Mouse (Mus musculus): ENCODE measurements at regions not wholly inside any gene's neighbourhood (a gene's known extent, or its start where the extent isn't known, plus 50 kb on each side); places are given as distances from the start of the nearest gene placed in this dataset.

DNA sequence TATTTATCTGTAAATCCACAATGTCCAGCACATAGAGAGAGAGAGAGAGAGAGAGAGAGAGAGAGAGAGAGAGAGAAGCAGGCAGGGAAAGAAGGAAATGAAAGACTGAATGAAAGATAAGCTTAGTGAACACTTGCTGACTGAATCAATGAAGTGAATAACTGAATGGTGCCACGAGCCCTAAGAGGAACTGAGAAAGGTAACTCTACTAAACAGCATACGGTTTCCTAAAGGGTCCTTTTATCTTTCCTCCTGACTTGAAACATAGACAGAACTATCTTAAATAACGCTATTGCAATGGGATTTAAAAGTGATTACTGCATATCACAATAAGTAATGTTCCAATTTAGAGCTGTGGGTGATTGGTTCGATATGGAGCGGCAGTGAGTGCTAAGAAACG is 121.0 kb downstream of the Rbm26 start:
- Histone ChIP-seq H3K9me3 (ENCODE audit: control insufficient read depth, low read length) (no peaks in the 10 kb centered on the region), H3K9ac (ENCODE audit: low read depth, low read length) (no peak overlapping the region), H3K4me2 (replicated peaks; ENCODE audit: low read depth, low read length) (no peak overlapping the region), H3K4me1 (replicated peaks; ENCODE audit: control insufficient read depth, insufficient read depth, low read length) (no peaks in the 10 kb centered on the region), H3K27ac (ENCODE audit: low read depth, low read length) (no peak overlapping the region), H3K36me3 (ENCODE audit: control insufficient read depth, insufficient read depth, low read length) (no peaks in the 10 kb centered on the region), H3K27me3 (ENCODE audit: control insufficient read depth, insufficient read depth, low read length) (no peaks in the 10 kb centered on the region), H3K4me3 (ENCODE audit: low read depth, low read length) (no peak overlapping the region)
- no peak for ATAC-seq (ENCODE audit: low FRiP score)
- no peak for DNase-seq (ENCODE audit: low spot score)
- 80% methylated on average over 6 of the region's 6 CpGs for WGBS

DNA sequence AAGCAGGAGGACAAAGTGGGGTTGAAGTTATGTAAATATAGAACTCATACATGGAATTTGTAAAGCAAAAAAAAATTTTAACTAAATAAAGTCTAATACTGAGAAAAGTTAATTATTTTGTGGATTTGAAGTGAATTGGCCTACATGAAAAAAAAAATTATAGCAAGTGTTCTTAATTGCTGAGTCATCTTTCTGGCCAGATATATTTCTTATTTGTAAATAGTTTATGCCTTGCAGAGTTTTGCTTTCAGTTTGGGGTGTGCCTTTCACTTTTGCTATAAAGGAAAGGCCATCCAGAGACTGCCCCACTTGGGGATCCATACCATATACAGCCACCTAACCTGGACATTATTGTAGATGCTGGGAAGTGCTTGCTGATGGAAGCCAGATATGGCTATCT is 138.3 kb downstream of the Rbm26 start:
- no peak overlapping the region for H3K9ac ChIP-seq (ENCODE audit: low read depth, low read length)
- H3K36me3 ChIP-seq (ENCODE audit: control insufficient read depth, insufficient read depth, low read length), result no peaks in the 10 kb centered on the region
- no peak overlapping the region for H3K4me2 ChIP-seq (replicated peaks; ENCODE audit: low read depth, low read length)
- no peaks in the 10 kb centered on the region for H3K4me1 ChIP-seq (replicated peaks; ENCODE audit: control insufficient read depth, insufficient read depth, low read length)
- H3K27ac ChIP-seq (ENCODE audit: low read depth, low read length), result no peak overlapping the region
- DNase-seq (ENCODE audit: low spot score) (no peak), ATAC-seq (ENCODE audit: low FRiP score) (no peak)
- no peaks in the 10 kb centered on the region for H3K9me3 ChIP-seq (ENCODE audit: control insufficient read depth, low read length)
- H3K4me3 ChIP-seq (ENCODE audit: low read depth, low read length), result no peak overlapping the region
- no peaks in the 10 kb centered on the region for H3K27me3 ChIP-seq (ENCODE audit: control insufficient read depth, insufficient read depth, low read length)

DNA sequence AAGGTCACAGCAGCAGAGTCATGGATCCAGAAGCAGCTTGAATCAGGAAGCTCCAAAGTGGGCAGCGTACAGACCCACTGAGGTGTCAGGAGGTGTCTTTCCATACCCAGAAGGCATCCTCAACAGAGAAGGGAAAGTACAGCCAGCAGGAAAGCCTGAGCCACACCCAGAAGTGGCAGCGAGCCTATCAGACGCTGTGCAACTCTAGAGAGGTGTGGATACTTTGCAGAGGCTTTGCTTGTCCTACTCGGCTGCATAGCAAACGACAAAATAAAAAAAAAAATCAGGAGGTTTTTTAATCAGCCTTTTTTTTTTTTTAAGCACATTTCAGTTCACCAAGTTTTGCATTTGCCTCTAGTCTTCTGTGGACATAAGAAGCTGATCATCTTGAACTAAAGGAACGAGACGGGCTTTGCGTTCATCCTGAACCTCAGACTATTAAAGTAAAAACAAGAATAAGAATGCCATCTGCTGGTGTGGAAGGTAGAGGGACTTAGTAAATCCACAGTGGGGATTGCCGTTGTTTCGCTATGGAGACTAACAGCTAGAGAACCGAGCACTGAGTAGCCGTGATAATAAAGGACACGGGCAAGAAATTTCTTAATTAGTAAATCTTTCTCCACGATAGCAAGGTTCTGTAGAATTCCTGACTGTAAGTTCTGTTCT is 142.3 kb downstream of the Rbm26 start:
- Histone ChIP-seq H3K9ac (ENCODE audit: low read depth, low read length) (no peak overlapping the region), H3K36me3 (ENCODE audit: control insufficient read depth, insufficient read depth, low read length) (no peaks in the 10 kb centered on the region), H3K27me3 (ENCODE audit: control insufficient read depth, insufficient read depth, low read length) (no peaks in the 10 kb centered on the region), H3K4me3 (ENCODE audit: low read depth, low read length) (no peak overlapping the region), H3K4me1 (replicated peaks; ENCODE audit: control insufficient read depth, insufficient read depth, low read length) (no peaks in the 10 kb centered on the region), H3K9me3 (ENCODE audit: control insufficient read depth, low read length) (no peaks in the 10 kb centered on the region), H3K27ac (ENCODE audit: low read depth, low read length) (no peak overlapping the region), H3K4me2 (replicated peaks; ENCODE audit: low read depth, low read length) (no peak overlapping the region)
- no peak for DNase-seq (ENCODE audit: low spot score)
- WGBS, result 48% methylated on average over 14 of the region's 14 CpGs
- no peak for ATAC-seq (ENCODE audit: low FRiP score)

DNA sequence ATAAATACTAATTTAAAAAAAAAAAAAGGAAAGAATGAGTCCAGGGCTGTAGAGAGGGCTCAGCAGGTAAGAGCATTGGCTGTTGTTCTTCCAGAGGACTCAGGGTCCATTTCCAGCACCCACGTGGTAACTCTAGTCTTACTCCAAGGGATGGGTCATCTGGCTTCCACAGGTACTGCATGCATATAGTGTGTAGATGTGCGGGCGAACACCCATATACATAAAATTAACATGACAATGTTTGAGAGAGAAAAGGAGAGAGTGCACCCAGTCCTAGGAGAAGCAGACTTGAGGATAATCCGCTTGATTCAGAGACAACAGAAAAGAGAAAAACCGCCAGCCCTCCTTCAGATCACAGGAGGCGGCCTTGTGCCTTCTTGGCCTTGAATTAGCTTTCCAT is 157.2 kb downstream of the Rbm26 start:
- H3K27ac ChIP-seq (ENCODE audit: low read depth, low read length), result no peak overlapping the region

DNA sequence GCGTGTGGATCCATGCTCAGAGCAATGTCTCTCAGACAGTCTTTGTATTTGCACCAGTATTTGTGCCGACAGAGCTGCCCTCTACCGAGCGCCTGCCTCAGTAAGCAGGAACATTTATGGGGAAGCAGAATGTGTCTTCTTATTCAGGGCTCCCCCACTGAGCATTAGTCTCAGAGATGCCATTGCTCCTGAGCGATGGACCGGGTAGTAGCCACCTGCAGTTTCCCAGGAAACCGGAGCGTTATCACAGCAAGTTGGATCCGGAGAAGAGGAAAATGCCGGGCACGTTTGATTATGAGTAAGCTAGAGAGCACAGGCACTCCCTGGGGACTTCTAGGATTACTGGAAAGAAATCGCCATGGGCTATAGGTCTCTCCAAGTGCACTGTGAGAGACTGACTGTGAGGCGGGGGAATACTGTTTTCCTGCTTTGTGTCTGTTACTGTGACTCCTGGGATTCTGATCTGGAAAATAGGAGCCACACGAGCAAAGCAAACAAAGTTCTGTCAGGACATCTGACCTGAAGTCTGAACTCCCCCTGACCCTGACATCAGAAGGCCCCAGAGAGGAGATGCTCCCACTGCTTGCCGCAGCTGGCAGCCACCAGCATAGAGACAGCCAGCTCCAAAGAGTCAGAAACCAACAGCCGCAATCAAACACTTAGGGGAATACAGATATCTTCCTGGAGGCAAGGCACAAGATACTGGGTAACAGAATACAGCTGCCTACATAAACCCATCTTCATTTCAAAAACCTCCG is 160.9 kb downstream of the Rbm26 start:
- H3K9ac ChIP-seq (ENCODE audit: low read depth, low read length), result no peak overlapping the region
- peak; percentile 38 for DNase-seq (ENCODE audit: low spot score)
- peak; percentile 74 for ATAC-seq (ENCODE audit: low FRiP score)
- H3K4me2 ChIP-seq (replicated peaks; ENCODE audit: low read depth, low read length), result no peak overlapping the region
- H3K27me3 ChIP-seq (ENCODE audit: control insufficient read depth, insufficient read depth, low read length), result no peaks in the 10 kb centered on the region
- H3K9me3 ChIP-seq (ENCODE audit: control insufficient read depth, low read length), result no peaks in the 10 kb centered on the region
- H3K4me1 ChIP-seq (replicated peaks; ENCODE audit: control insufficient read depth, insufficient read depth, low read length), result no peaks in the 10 kb centered on the region
- no peaks in the 10 kb centered on the region for H3K36me3 ChIP-seq (ENCODE audit: control insufficient read depth, insufficient read depth, low read length)
- no peak overlapping the region for H3K27ac ChIP-seq (ENCODE audit: low read depth, low read length)
- WGBS, result 23% methylated on average over 17 of the region's 17 CpGs
- H3K4me3 ChIP-seq (ENCODE audit: low read depth, low read length), result no peak overlapping the region

More for the DNA sequence above, 157.2 kb downstream of the Rbm26 start:
- H3K4me3 ChIP-seq (ENCODE audit: low read depth, low read length), result no peak overlapping the region
- no peak overlapping the region for H3K4me2 ChIP-seq (replicated peaks; ENCODE audit: low read depth, low read length)
- no peaks in the 10 kb centered on the region for H3K27me3 ChIP-seq (ENCODE audit: control insufficient read depth, insufficient read depth, low read length)
- no peaks in the 10 kb centered on the region for H3K9me3 ChIP-seq (ENCODE audit: control insufficient read depth, low read length)
- H3K9ac ChIP-seq (ENCODE audit: low read depth, low read length), result no peak overlapping the region
- 74% methylated on average over 6 of the region's 6 CpGs for WGBS
- DNase-seq (ENCODE audit: low spot score) (no peak), ATAC-seq (ENCODE audit: low FRiP score) (no peak)
- no peaks in the 10 kb centered on the region for H3K4me1 ChIP-seq (replicated peaks; ENCODE audit: control insufficient read depth, insufficient read depth, low read length)
- no peaks in the 10 kb centered on the region for H3K36me3 ChIP-seq (ENCODE audit: control insufficient read depth, insufficient read depth, low read length)

DNA sequence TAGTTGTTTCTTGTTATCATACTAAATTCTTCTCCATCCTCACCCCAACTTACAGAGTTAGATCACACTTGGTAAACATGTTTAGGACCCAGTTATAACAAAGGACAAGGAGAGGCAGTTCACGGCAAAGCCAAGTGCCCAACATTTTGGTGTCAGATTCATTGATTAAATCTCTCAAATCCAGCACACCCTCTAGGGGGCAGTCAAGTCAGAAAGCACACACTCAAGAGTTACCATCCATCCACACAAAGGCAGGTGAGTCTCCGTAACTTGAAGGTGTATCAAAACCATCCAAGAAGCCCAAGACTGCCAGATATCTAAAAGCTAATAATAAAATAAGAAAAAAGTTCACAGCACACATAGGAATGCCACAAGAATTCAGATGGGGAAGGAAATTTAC is 161.8 kb downstream of the Rbm26 start:
- Histone ChIP-seq H3K4me2 (replicated peaks; ENCODE audit: low read depth, low read length) (no peak overlapping the region), H3K9me3 (ENCODE audit: control insufficient read depth, low read length) (no peaks in the 10 kb centered on the region), H3K27me3 (ENCODE audit: control insufficient read depth, insufficient read depth, low read length) (no peaks in the 10 kb centered on the region), H3K36me3 (ENCODE audit: control insufficient read depth, insufficient read depth, low read length) (no peaks in the 10 kb centered on the region), H3K27ac (ENCODE audit: low read depth, low read length) (no peak overlapping the region), H3K4me1 (replicated peaks; ENCODE audit: control insufficient read depth, insufficient read depth, low read length) (no peaks in the 10 kb centered on the region), H3K9ac (ENCODE audit: low read depth, low read length) (no peak overlapping the region), H3K4me3 (ENCODE audit: low read depth, low read length) (no peak overlapping the region)
- no peak for DNase-seq (ENCODE audit: low spot score)
- WGBS, result 86% methylated on average over 2 of the region's 2 CpGs
- no peak for ATAC-seq (ENCODE audit: low FRiP score)

DNA sequence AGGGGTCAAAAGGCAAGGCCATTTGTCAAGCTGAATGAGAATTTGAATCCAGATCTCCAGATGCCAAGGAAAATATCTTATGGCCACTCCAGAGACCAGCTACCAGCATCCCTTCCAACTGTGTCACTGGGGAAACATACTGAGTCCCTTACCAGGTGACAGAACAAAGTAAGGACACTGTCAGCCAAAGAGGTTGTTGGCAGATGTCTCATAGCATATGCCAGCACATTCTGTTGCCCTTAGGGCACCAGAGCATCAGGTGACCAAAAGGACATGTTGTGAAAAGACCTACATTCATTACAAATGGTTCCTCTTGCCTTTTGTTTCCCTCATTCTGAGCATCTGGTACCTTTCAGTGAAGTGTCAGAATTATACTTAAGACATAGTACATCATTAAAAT is 166.4 kb downstream of the Rbm26 start:
- Histone ChIP-seq H3K9ac (ENCODE audit: low read depth, low read length) (no peak overlapping the region), H3K27ac (ENCODE audit: low read depth, low read length) (no peak overlapping the region), H3K4me2 (replicated peaks; ENCODE audit: low read depth, low read length) (no peak overlapping the region), H3K4me3 (ENCODE audit: low read depth, low read length) (no peak overlapping the region), H3K4me1 (replicated peaks; ENCODE audit: control insufficient read depth, insufficient read depth, low read length) (no peaks in the 10 kb centered on the region), H3K36me3 (ENCODE audit: control insufficient read depth, insufficient read depth, low read length) (no peaks in the 10 kb centered on the region), H3K9me3 (ENCODE audit: control insufficient read depth, low read length) (no peaks in the 10 kb centered on the region), H3K27me3 (ENCODE audit: control insufficient read depth, insufficient read depth, low read length) (no peaks in the 10 kb centered on the region)
- ATAC-seq (ENCODE audit: low FRiP score) (no peak), DNase-seq (ENCODE audit: low spot score) (no peak)

DNA sequence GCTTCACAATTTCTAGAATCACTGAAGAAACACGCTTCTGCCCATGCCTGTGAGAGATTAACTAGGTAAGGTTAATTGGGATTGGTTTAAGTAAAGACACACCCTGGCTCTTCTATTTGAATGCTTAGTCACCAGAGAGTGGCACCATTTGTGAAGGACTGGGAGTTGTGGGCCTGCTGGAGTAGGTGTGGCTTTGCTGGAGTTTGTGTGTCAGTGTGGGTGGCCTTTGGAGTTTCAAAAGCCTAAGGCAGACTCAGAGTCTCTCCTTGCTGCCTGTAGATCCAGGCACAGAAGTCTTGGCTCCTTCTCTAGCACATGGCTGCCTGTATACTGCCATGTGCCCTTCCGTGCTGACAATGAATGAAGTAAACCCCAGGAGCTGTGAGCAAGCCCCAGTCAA is 168.8 kb downstream of the Rbm26 start:
- H3K36me3 ChIP-seq (ENCODE audit: control insufficient read depth, insufficient read depth, low read length), result no peaks in the 10 kb centered on the region
- 85% methylated on average over 2 of the region's 2 CpGs for WGBS
- H3K4me2 ChIP-seq (replicated peaks; ENCODE audit: low read depth, low read length), result no peak overlapping the region
- no peaks in the 10 kb centered on the region for H3K9me3 ChIP-seq (ENCODE audit: control insufficient read depth, low read length)
- no peaks in the 10 kb centered on the region for H3K4me1 ChIP-seq (replicated peaks; ENCODE audit: control insufficient read depth, insufficient read depth, low read length)
- H3K27ac ChIP-seq (ENCODE audit: low read depth, low read length), result no peak overlapping the region
- H3K9ac ChIP-seq (ENCODE audit: low read depth, low read length), result no peak overlapping the region
- H3K27me3 ChIP-seq (ENCODE audit: control insufficient read depth, insufficient read depth, low read length), result no peaks in the 10 kb centered on the region
- no peak for DNase-seq (ENCODE audit: low spot score)
- H3K4me3 ChIP-seq (ENCODE audit: low read depth, low read length), result no peak overlapping the region
- no peak for ATAC-seq (ENCODE audit: low FRiP score)

DNA sequence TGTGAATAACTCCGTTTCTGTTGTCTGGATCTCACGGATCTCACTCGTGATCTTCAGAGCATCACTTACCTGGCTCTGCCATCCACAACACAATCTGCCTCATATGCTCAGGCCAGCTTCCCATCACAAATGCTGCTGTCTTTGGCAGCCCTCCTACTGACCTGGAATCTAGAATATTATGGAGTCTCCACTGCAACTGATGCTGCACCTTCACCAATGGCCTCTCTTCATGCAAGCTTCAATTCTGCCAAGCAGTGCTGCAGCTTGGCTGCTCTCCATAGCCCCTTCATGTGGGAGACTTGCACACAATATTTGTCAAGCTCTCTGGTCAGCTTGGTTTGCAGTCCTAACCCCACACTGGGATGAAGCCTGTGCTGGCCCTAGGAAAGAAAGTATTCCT is 183.1 kb downstream of the Rbm26 start:
- WGBS, result 89% methylated on average over 3 of the region's 3 CpGs
- no peak overlapping the region for H3K9ac ChIP-seq (ENCODE audit: low read depth, low read length)
- H3K27ac ChIP-seq (ENCODE audit: low read depth, low read length), result no peak overlapping the region
- no peak overlapping the region for H3K4me2 ChIP-seq (replicated peaks; ENCODE audit: low read depth, low read length)
- no peaks in the 10 kb centered on the region for H3K36me3 ChIP-seq (ENCODE audit: control insufficient read depth, insufficient read depth, low read length)
- ATAC-seq (ENCODE audit: low FRiP score), result no peak
- DNase-seq (ENCODE audit: low spot score), result no peak
- H3K27me3 ChIP-seq (ENCODE audit: control insufficient read depth, insufficient read depth, low read length), result no peaks in the 10 kb centered on the region
- no peak overlapping the region for H3K4me3 ChIP-seq (ENCODE audit: low read depth, low read length)
- no peaks in the 10 kb centered on the region for H3K4me1 ChIP-seq (replicated peaks; ENCODE audit: control insufficient read depth, insufficient read depth, low read length)
- H3K9me3 ChIP-seq (ENCODE audit: control insufficient read depth, low read length), result no peaks in the 10 kb centered on the region
